Mouse (Mus musculus): ENCODE data around the gene 1700025G04Rik.
A peak's percentile ranks its signal among the peaks of the same experiment; 100 is the strongest.

DNA sequence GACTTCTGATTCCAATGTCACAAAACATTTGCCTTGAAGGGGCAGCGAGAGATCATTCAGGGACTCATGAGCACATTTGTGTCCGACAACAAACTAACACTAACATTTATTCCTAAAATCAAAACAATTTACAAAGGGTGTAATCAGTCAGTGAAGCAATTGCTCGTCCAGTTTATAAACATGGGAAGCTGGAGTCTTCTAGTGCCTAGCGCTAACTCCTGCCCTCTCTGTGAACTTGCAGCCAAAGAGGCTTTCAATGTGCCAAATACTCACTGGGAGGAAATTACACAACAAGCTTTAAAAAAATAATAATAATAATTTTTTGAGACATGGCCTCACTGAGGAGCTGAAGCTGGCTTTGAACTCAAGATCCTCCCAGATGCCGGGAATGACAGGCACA is 57.8 kb downstream of the 1700025G04Rik start:
- TF ChIP-seq CTCF (IDR thresholded peaks at IDR 0.05), result no peak
- TF ChIP-seq EP300 (IDR thresholded peaks at IDR 0.05), result peak; percentile 75

All from lung, postnatal 0 days (tissue).